ENCODE assay signal across 23 mouse cellular contexts in the genomic region with DNA sequence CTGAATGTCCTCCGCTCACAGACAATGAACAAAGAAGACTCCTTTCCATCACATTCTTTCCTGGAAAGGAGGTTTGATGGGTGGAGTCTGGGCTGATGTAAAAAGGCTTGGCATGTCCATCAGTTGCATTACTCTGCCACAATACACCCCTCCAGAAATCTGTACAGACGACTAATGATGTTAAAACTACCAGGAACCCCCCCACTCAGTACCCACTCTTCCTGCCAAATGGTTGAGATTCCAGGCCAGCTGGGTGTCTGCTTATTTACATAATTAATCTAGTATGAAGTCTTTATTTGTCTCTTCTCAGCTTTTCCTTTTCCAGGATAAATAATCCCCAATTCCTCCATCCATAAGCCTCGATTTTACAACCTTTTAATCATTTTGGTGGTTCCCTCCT.
"Had no signal": no experiment of that assay in that cellular context is flagged by ENCODE, and none has a peak within 500 bp of the region (broad histone marks: within the 10 kb centered on the region; RNA-seq: fewer than 3 reads in every experiment).

No protein-coding gene starts in this region.

- DNase-seq: kidney, postnatal 25 days; layer of hippocampus, adult 9-11 months; liver; lung, adult 18-20 months; lung, postnatal 10 days; lung, postnatal 36 days; right cerebral cortex, postnatal 25 days; spleen, adult 18-20 months; thymus, postnatal 25 days had no signal

- H3K27me3 ChIP-seq: limb, embryonic 13.5 days; liver, embryonic 12.5 days; liver, embryonic 15.5 days; lung, embryonic 15.5 days; megakaryocyte, embryonic 14.5 days; midbrain, embryonic 13.5 days; neural tube, embryonic 13.5 days; stomach, embryonic 15.5 days had no signal

- H3K36me3 ChIP-seq: limb, embryonic 10.5 days; limb, embryonic 13.5 days; liver, embryonic 12.5 days; liver, embryonic 15.5 days; lung, embryonic 15.5 days; midbrain, embryonic 10.5 days; midbrain, embryonic 13.5 days; neural tube, embryonic 13.5 days; stomach, embryonic 15.5 days had no signal

- H3K9me3 ChIP-seq: limb, embryonic 10.5 days; limb, embryonic 13.5 days; liver, embryonic 12.5 days; lung, embryonic 15.5 days; midbrain, embryonic 10.5 days; midbrain, embryonic 13.5 days; neural tube, embryonic 13.5 days; stomach, embryonic 15.5 days had no signal

- H3K9ac ChIP-seq: limb, embryonic 13.5 days; liver, embryonic 12.5 days; liver, embryonic 15.5 days; lung, embryonic 15.5 days; midbrain, embryonic 13.5 days; neural tube, embryonic 13.5 days; stomach, embryonic 15.5 days had no signal

- ATAC-seq: liver, embryonic 12.5 days; midbrain, embryonic 13.5 days; midbrain, embryonic 16.5 days had no signal

- H3K4me3 ChIP-seq: layer of hippocampus, adult 2 months; limb, embryonic 10.5 days; limb, embryonic 13.5 days; liver, embryonic 12.5 days; liver, embryonic 15.5 days; lung, embryonic 15.5 days; megakaryocyte, embryonic 14.5 days; midbrain, embryonic 10.5 days; midbrain, embryonic 13.5 days; myocyte; neural tube, embryonic 13.5 days; stomach, embryonic 15.5 days had no signal

- H3K4me2 ChIP-seq: limb, embryonic 13.5 days; liver, embryonic 12.5 days; liver, embryonic 15.5 days; lung, embryonic 15.5 days; midbrain, embryonic 13.5 days; neural tube, embryonic 13.5 days; stomach, embryonic 15.5 days had no signal

- H3K27ac ChIP-seq: kidney, postnatal 0 days; layer of hippocampus, adult 2 months; limb, embryonic 10.5 days; limb, embryonic 13.5 days; liver, embryonic 12.5 days; liver, embryonic 15.5 days; lung, embryonic 15.5 days; midbrain, embryonic 10.5 days; midbrain, embryonic 13.5 days; neural tube, embryonic 13.5 days; stomach, embryonic 15.5 days had no signal

- H3K4me1 ChIP-seq: limb, embryonic 13.5 days; liver, embryonic 12.5 days; liver, embryonic 15.5 days; lung, embryonic 15.5 days; megakaryocyte, embryonic 14.5 days; stomach, embryonic 15.5 days had no signal
